Mouse (Mus musculus) stomach, adult 2 months (tissue): ENCODE data around the gene Lypd9. TPM values are rescaled to one million over a fixed set of nuclear protein-coding genes. Genes with fewer than 3 reads are reported as not detected.

Experiments used
- polyA plus RNA-seq: library from polyadenylated mRNA; depleted of rRNA; stranded (reverse); fragments of >200 nt; gene quantifications from 2 replicates; pipeline ENCODE4 v1.2.3, GENCODE M21; 2012; rRNA removed

Gene Lypd9
- not detected in 2 replicates for polyA plus RNA-seq

GRCm38 (mm10) chr11:58452759-58453158 is at the start of gene Lypd9:
Gene Lypd9, minus strand, starts transcription at chr11:58452923.

GRCm38 (mm10) chr11:58502472-58502871 is 49.7 kb upstream of the Lypd9 start, which contains the start of gene Olfr331:
Gene Olfr331, minus strand, starts transcription at chr11:58502572.

GRCm38 (mm10) chr11:58492455-58492854 is 39.7 kb upstream of the Lypd9 start, which contains the start of gene Olfr332:
Gene Olfr332, minus strand, starts transcription at chr11:58492555.

GRCm38 (mm10) chr11:58462170-58462569 is 9.4 kb upstream of the Lypd9 start, which contains the start of gene Olfr30:
Gene Olfr30, minus strand, starts transcription at chr11:58462270.

GRCm38 (mm10) chr11:58432259-58432658 is 20.5 kb downstream of the Lypd9 start, which contains the start of gene Gm12253:
Gene Gm12253, plus strand, starts transcription at chr11:58432559.

GRCm38 (mm10) chr11:58420815-58421214 is 31.9 kb downstream of the Lypd9 start, which contains the start of gene 1810065E05Rik:
Gene 1810065E05Rik, plus strand, starts transcription at chr11:58421111.

Other genes starting within 250 kb of the Lypd9 start
- 2.7 and 4.2 TPM in 2 replicates for gene 4930438A08Rik, start 178.1 kb downstream of the Lypd9 start, polyA plus RNA-seq
- 22.2 TPM in 2 replicates for gene Zfp692, start 145.9 kb downstream of the Lypd9 start, polyA plus RNA-seq
- 18.4 and 22.9 TPM in 2 replicates for gene Zfp672, start 122.6 kb downstream of the Lypd9 start, polyA plus RNA-seq
- 23.9 and 26.6 TPM in 2 replicates for gene Sh3bp5l, start 122.2 kb downstream of the Lypd9 start, polyA plus RNA-seq
- 1,164 and 1,262 TPM in 2 replicates for gene Lypd8, start 73.9 kb downstream of the Lypd9 start, polyA plus RNA-seq
- not detected in 2 replicates for gene 1810065E05Rik, start 31.8 kb downstream of the Lypd9 start, polyA plus RNA-seq
- not detected in 2 replicates for gene Gm12253, start 20.4 kb downstream of the Lypd9 start, polyA plus RNA-seq
- not detected in 2 replicates for gene Olfr30, start 9.3 kb upstream of the Lypd9 start, polyA plus RNA-seq
- not detected in 2 replicates for gene Olfr332, start 39.6 kb upstream of the Lypd9 start, polyA plus RNA-seq
- gene Olfr331, start 49.6 kb upstream of the Lypd9 start, polyA plus RNA-seq, result not detected in 2 replicates
- gene Olfr330, start 81.9 kb upstream of the Lypd9 start, polyA plus RNA-seq, result not detected in 2 replicates
- gene Olfr329-ps, start 93.5 kb upstream of the Lypd9 start, polyA plus RNA-seq, result not detected in 2 replicates
- not detected in 2 replicates for gene Olfr328, start 102.7 kb upstream of the Lypd9 start, polyA plus RNA-seq
- gene Olfr224, start 117.6 kb upstream of the Lypd9 start, polyA plus RNA-seq, result not detected in 2 replicates
- not detected in 2 replicates for gene Olfr325, start 124.8 kb upstream of the Lypd9 start, polyA plus RNA-seq
- gene Olfr324, start 142.2 kb upstream of the Lypd9 start, polyA plus RNA-seq, result not detected in 2 replicates
- 116 and 121 TPM in 2 replicates for gene 2210407C18Rik, start 163.2 kb upstream of the Lypd9 start, polyA plus RNA-seq
- gene Olfr323, start 177.6 kb upstream of the Lypd9 start, polyA plus RNA-seq, result 0.03 TPM in 1 of 2 replicates, not detected in the other
- gene Trim58, start 187.5 kb upstream of the Lypd9 start, polyA plus RNA-seq, result 0.11 and 0.27 TPM in 2 replicates
- not detected in 2 replicates for gene Olfr322, start 205.9 kb upstream of the Lypd9 start, polyA plus RNA-seq
- not detected in 2 replicates for gene Olfr320, start 228.2 kb upstream of the Lypd9 start, polyA plus RNA-seq
- gene Olfr319, start 246.2 kb upstream of the Lypd9 start, polyA plus RNA-seq, result not detected in 2 replicates